Mouse (Mus musculus) cerebellum, adult 18-20 months (tissue): ENCODE measurements around the gene Tmem147.
"Not testable (repeated sequence)": the region's sequence is repeated elsewhere in the genome, so short reads cannot be mapped to it uniquely, and the experiment has no call there.

Experiments used
- DNase-seq, 2 experiments: peaks; one replicate each; pipeline ENCODE4 v3.0.0; 2021

Tmem147 gene

DNA sequence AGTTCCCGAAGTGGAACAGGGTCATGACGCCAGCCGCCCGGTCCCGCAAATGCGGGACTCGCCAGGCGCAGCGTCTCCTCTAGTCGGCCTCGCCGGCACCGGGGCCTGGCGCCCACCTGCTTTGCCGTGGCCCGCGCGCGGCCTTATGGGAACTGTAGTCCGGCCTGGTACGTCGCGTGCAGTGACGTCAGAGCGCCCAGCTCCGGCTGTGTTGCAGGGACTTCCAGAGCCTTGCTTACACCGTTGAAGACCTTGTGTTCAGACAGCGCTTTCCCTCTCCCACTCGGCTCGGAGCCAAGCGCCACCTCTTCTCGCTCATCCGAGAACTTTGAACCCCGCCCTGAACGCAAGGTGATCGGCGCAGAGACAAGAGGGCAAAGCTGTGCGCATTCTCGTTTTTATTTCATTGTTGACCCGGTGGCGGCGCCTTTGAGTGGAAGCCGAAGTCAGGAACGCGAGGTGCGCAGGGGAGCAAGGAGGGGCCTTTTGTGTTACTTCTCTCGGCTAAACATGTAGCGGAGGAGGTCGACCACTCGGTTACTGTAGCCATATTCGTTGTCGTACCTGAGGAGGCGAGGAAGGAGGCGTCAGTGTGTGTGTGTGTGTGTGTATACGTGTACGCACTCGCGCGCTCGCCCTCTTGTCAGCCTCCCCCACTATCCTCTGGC lies at the start of gene Tmem147:
Gene Tmem147, minus strand, starts transcription at position 145 of the 668 bp plus-strand sequence.
- DNase-seq: peak; percentile 96 to 98

DNA sequence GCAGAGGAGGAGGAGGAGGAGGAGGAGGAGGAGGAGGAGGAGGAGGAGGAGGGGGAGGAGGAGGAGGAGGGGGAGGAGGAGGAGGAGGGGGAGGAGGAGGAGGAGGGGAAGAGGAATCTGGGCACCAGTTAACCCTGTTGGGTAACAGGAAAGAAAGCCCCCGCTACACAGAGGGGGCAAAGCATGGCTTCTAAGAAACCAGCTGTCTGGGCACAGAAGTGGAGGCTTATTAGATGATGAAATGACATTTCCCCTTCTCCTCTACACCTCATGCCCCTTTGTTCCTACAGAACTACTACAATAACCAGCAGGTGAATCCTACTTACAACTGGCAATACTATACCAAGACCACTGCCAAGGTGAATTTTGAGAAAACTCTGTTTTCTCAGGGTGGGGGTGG lies 48.6 kb upstream of the Tmem147 start:
- no peak for DNase-seq

DNA sequence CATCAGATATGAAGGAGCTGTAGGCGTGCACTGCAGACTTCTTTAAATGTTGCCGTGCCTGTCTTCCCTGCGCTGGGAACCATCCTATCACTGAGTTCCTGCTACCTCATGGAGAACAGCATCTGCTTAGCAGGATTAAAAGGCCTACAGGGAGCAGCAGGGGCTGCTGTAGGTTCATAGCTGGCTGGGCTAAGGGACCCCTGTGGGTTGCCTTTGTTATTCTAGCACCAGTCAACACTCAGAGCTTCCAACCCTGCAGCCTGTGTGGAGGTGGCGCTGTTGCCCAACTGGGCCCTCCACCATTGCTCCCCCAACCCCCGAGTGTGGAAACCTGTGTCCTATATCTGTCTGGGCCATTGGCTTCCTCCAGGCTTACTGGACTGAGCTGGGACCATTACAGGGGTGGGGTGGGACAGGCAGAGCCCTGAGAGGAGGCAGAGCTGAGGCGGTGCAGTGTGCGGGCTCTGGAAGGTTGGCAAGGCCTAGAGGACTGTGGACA lies 47.8 kb upstream of the Tmem147 start:
- no peak for DNase-seq

DNA sequence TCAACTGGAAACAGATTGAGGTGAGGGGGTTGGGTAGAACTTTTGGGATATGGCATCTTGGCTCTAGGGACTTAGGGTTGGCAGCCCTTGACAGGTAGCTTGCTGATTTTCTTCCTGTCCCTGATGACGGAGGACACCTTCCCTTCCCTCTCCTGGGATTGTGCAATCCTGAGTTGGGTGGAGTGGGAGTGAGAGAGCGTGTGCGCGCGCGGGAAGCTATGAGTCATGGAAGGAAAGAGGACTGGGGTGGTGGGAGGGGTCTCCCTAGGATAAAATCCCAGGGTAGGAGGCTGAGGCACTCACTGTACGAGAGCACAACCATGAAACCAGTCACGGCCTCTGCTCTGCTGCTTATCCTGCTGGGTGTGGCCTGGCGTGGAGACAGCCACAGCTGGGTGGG lies 46.8 kb upstream of the Tmem147 start:
- DNase-seq: no peak

DNA sequence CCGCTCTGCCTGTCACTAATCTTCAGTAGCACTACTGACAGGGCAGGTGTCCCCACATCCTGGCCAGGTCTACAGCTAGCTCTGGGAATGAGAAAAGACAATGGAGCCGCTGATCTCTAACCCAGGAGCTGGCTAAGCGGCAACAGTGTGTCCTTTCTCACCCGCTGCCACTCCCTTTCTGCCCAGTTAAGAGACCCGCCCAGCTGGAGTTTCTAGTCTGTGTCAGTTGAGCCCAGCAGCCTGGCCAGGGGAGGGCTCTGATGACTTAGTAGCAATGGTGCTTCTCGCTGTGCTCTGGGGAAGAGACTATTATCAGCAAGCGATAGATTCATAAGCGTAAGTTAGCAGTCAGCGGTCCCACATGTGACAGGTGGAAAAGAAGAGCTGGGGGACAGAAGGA lies 39.9 kb upstream of the Tmem147 start:
- no peak for DNase-seq

DNA sequence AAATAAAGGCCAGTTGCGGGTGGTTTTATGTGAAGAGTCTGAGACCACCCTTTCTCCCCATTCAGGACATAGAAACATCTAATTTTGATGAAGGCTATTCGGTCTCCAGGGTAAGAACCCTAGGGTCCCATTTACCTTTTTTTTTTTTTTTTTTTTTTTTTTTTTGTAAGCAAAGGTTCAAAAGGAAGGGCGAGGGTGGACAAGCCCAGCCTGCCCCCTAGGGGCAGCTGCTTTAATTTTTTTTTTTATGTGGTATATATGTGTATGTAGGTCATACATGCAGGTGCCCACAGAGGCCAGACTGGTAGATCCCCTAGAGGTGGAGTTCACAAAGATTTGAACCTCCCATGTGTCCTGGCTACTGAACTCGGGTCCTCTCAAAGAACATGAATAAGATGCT lies 37.1 kb upstream of the Tmem147 start:
- no peak for DNase-seq

DNA sequence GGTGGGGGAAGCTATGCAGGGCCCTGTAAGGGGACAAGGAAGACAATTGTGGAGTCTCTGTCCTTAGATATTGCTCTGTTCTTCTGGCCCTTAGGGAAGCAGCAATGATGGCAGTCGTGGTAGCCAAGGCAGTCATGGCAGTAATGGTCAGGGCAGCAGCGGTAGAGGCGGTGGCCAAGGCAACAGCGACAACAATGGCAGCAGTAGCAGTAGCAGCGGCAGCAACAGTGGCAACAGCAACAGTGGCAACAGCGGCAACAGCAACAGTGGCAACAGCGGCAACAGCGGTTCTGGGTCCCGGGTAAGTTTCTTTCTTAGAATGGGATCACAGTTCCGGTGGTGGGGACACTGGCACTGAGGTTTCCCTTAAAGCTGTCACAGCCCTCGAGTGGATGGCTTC lies 35.8 kb upstream of the Tmem147 start:
- no peak for DNase-seq

DNA sequence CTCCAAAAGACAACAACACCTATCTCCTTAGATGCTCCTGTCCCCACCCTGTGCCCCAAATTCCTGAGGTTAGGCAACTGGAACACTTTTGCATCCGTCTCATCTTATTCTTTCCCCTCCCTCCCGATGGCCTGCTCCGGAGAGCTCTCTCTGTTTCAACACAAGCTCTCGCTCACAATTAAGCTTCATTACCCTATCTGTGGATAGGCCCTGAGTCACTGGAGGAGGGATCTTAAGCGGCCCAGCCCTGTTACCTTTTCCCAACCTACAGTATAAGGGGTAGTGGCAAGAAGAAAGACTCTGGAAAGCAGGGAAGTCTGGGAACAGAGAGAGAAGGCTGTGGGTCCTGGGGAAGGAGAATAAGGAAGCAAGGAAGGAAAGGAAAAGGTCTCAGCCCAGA lies 34.1 kb upstream of the Tmem147 start, which contains the start of gene Dmkn:
Gene Dmkn, plus strand, starts transcription at position 301 of the 400 bp plus-strand sequence.
- DNase-seq: no peak

DNA sequence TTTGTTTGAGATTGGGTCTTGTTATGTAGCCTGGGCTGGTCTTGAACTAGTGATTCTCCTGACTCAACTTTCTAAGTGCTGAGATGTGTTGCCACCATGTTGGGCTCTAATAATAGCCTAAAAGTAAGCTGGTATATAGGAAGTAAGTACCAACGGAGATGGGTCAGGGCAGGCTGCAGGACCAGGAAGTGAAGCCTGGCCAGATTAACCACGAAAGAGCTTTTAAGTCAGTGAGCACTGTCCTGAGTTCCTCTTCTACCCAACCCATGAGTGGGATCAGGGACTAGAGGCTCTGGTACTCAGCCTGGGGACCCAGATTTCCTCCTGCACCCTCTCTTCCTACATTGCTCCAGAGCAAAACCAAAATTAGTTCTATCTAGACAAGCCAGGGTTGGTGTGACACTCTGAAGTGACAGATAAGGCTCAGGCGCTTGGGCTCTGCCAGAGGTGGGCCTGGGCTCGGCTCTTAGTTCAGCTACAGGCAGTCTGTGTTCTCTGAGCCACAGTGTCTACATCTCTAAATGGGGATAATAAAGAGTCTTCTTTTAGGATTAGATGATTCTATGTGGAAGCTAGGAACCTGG lies 32.5 kb upstream of the Tmem147 start:
- DNase-seq: no peak

DNA sequence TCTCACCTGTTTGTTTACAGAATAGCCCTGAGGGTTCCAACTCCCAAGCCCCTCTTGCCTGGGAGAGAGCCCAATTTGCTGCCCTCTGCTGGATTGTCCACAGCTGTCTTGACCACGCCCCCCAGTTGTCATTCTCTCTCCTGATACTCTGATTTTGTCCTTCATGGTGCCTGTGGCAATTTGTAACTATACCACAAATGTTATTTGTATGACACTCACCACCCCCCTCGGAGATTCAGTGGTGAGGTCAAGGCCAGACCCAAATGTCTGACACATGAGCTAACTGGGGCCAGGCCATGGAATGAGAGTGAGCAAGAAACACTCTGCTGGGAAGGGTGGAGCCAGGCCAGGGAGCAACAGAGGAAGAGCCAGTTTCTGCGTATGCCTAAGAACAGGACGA lies 29.5 kb upstream of the Tmem147 start:
- DNase-seq: no peak

DNA sequence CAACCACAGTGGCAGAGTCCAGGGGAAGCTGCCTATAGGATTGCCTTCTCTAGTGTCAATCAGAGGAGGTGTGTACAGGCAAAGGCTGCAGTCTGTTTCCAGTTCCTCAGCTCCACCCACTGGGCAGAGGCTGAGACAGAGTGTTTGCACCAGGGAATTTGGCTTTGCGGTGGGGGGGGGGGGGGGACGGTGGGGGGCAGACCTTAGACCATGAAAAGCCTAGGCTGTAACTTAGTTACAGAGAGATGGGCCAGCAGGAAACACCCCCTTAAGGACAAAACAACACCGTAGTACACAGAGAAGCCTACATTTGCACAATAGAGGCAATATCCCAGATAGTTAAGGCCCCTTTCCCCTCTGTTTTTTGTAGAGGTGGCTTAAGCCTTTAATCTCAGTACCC lies 27.7 kb upstream of the Tmem147 start:
- no peak for DNase-seq

DNA sequence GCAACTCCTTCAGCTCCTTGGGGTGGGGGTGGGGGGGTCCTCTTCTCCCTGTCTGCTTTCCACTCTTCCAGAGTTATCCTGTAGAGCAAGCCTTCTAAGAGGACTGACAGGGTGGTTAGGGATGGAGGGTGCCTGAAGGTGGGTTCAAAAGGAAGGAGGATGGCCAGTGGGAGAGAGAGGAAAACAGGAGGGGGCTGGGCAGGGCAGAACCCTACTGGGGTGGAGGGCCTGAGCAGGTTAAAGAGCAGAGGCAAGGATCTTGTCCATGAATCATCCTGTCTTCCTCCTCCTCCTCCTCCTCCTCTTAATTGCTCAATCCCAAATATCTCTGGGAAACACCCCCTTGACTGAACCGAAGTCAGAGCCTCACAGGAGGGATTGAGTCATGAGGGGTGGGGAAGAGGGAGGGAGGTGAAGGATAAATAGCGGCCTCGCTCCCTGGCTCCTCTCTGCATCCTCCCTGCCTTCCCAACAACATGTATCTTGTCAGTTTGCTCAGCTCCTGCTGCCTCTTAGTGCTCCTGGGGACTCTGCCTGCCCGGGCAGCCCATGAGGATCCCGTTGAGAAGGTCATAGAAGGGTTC lies 21.8 kb upstream of the Tmem147 start, which contains the start of gene Sbsn:
Gene Sbsn, plus strand, starts transcription at position 386 of the 584 bp plus-strand sequence.
- DNase-seq: no peak

DNA sequence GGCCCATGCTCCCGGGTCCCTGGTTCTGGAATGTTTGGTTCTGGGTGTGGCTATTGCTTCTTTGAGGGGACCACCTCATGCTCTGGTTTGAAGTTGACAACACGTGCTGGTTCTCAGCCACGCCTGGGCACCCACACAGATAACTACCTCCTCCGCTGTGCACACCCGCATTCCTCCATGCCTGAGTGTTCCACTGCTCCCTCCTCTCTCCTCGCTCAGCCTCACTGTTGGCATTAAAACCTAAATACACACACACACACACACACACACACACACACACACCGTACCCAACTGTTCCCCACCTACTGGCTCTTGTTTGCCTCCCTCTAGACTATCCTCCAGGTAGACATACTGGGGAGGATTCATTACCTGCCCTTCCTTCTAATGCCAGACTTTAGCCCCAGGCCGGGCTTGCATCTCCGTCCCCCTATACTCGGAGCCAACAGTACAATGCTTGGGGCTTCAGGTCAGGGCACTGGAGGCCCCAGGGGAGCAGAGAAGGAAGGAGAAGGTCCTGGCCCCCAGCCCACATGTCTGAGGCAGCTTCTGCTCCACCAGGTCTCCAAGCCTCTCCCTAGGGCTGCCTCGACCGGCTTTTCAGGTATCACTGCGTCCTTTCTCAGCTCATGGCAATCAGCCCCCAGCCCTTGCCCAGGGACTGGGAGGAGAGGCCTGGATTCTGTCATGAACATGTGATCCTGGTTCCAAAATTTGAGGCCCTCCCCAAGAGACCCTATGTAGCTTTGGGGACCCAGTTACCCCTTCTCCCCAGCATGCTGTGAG lies 20.7 kb upstream of the Tmem147 start:
- no peak for DNase-seq

DNA sequence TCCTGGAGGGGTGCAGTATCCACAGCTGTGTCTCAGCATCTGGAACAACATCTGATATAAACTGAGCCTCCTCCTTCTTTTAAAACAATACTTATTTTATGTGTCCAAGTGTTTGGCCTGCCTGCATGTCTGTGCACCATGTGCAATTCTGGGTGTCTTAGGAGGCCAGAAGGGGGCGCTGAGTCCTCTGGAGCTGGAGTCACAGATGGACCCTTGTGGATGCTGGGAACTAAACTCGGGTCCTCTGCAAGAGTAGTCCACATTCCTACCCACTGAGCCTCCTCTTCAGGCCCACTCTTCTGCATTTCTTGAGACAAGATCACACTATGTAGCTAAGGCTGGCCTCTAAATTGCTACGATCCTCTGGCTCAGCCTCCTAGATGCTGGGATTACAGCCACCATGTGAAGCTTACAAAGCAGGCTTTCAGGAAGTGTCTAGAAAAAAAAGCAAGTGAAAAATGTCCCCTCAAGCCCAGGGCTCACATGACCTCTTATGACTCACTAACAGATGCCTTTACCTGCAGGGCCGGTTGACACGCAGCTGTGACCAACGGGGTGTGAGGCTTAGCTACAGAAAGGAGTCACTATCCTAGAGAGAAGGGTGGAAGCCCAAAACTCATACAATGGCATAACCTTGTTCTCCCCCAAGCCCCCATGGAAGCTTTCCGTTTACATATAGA lies 18.3 kb upstream of the Tmem147 start:
- no peak for DNase-seq

DNA sequence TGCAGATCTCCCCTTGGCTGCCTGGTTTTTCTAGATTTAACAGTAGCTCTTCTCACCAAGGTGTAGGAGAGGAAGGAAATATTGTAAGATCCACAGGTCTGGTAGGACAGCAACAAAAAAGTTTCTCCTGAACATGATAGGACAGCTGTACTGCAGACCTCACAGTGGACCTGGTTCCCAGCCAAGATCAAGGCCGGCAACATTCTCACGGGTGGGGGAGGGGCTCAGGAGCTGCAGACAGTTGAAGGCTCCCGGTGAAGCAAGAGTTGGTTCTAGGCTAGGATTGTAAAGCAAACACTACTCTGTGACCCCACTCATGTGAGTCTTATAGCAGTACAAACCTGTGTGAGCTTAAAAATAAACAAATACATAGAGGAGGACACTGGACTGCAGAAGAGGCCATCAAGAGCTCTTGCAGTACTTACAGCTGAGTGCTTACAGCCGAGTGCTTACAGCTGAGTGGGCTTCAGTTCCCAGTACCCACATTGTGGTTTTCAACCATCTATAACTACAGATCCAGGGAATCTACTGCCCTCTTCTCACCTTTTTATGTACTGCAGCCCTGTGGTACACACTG lies 14.8 kb upstream of the Tmem147 start:
- DNase-seq: no peak

DNA sequence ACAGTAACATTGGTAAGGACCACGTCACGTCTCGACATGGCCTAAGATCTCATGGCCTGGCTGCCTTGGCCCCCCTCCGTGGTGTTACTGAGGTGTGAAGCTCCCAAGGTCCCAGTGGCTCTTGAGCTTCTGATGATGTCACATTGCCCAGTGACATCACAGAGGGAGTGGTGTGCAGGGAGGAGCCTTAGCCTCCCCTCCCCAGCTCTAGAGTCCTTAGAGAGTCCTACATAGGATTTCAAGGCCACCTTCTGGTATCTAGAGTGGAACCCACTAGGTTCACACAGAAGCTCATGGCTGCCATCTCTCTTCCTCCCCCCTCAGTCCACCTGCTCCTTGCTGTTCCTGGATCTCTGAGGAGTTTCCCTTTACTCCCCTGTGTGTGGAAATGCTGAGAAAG lies 14.3 kb upstream of the Tmem147 start, which contains the start of gene Gapdhs:
Gene Gapdhs, minus strand, starts transcription at position 65 of the 400 bp plus-strand sequence.
- not testable (repeated sequence) for DNase-seq

DNA sequence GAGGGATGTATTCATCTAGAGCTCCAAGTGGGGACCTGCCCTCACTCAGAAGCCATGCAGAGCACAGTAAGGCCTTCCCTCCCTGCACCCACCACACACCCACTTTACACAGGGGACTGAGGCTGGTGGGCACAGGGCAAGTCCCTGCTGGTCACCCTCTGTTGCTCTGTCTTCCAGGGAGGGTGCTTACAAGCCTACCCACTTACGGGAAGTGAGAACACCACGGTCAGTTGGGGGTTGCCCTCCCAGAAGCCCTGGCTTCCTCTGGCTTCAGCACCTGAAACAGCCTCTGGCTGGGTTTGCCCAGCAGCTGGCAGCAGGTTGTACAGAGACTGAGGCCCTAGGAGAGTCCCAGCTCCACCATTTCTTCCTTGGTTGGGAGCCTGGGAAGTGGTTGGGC lies 13.2 kb upstream of the Tmem147 start:
- DNase-seq: not testable (repeated sequence)

DNA sequence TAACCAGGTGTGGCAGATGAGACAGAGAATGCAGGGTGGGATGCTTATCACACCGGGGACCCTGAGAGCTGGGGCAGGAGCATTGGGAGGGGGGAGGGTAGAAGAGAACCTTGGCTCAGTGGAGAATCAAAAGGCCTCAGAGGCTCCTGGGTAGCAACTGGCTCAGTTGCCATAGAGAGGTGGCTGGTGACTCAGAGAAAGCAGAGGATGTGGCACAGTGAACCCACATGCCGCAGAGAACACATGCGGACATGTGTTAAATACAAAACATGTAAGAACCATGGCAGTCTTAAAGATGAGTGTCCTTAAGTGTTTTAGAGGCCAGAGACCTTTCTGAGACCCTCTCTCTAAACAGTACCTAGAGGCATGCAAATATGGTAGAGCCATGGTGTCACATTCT lies 6.9 kb upstream of the Tmem147 start:
- DNase-seq: no peak

DNA sequence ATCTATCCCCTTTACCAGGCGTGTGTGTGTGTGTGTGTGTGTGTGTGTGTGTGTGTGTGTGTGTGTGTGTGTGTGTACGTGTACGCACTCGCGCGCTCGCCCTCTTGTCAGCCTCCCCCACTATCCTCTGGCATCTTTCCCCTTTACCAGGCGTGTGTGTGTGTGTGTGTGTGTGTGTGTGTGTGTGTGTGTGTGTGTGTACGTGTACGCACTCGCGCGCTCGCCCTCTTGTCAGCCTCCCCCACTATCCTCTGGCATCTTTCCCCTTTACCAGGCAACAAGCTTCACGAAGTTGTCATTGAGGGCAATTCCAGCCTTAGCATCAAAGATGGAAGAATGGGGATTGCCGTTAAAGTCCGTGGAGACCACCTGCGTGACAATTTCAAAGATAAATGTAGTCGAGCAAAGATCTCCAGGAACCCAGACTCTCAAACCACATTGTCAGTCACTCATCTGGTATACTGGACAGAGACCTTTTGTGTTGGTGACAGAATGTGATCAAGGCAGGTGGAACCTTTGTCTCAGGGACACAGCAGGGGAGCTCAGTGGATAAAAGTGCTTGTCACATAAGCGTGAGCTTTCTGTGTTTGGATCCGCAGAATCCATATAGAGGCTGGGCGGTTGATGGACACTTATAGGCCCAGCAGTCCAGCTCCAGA lies 853 bp upstream of the Tmem147 start:
- DNase-seq: peak; percentile 26 to 35

DNA sequence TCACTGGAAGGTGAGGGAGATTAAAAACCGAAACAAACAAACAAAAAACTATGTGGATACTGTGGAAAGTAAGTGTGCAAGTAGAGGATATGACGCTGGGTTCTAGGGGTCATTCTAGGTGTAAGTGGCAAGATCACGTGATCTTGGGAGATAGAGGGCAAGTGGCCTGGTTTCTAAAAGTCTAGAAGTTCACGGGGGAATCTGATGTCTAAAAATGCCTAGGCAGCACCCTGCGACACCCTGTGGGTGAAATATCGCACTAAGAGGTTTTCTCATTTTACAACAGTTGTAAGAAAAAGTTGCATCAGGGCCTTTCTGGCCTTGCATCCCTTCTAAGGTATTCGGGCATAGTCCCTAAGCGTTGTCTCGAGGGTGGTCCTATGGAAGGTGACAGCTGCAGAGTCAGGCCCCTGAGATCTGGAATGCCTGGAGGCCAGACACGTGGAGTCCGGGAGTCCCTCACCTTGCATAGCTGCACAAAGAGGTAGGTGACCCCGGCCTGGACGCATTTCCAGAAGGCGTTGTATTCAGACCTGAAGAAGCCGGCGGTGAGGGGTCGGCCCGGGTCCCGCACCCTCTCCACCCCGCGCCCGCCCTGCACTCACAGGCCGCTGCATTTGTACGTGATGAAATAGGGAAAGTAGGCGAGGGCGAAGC lies 473 bp downstream of the Tmem147 start:
- no peak for DNase-seq

DNA sequence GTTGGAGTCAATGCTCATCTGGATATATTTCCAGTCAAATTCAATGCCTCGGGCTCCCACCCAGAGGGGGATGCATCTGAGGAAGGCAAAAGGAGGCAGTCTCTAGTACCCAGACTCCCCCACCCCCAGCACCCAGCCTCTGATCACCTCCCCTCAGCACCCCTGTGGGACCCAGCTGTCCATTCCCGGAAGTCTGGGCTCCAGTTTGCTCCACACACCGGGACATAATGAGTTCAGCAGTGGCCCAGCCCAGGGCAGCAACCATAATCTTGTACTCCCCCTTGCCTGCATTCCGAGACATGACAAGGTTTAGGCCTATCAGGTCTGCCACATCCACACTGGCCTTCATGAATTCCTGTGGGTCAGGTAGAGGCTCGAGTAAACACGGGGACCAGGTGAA lies 1.1 kb downstream of the Tmem147 start:
- DNase-seq: no peak
